Mouse (Mus musculus) heart, embryonic 11.5 days (tissue): ENCODE measurements around the gene Rcc2. TPM values are rescaled to one million over a fixed set of nuclear protein-coding genes. Genes with fewer than 3 reads are reported as not detected.

ENCODE experiments used
- ATAC-seq: fragments of 200-750 bp; cut with Nextera tagmentation; replicated peaks from 2 replicates; pipeline ENCODE4 v1.8.0; 2017; ENCODE audit warnings: moderate library complexity; ENCODE audit not compliant: insufficient number of reproducible peaks, low FRiP score, low TSS enrichment
- H3K27ac ChIP-seq: fragments of 300-500 bp; sonication (generic); 2 replicates; pipeline ENCODE4 v1.5.1; 2014; ENCODE audit warnings: mild to moderate bottlenecking, low read depth, low read length
- H3K27me3 ChIP-seq: fragments of 300-500 bp; sonication (generic); 2 replicates; pipeline ENCODE4 v1.6.1; 2014; ENCODE audit warnings: mild to moderate bottlenecking, low read length, mixed read lengths; ENCODE audit not compliant: control insufficient read depth, insufficient read depth
- H3K36me3 ChIP-seq: fragments of 300-500 bp; sonication (generic); 2 replicates; pipeline ENCODE4 v1.6.1; 2014; ENCODE audit warnings: mild to moderate bottlenecking, low read length, moderate library complexity, mixed read lengths; ENCODE audit not compliant: control insufficient read depth, insufficient read depth
- H3K4me1 ChIP-seq: fragments of 300-500 bp; sonication (generic); 2 replicates; pipeline ENCODE4 v1.6.1; 2014; ENCODE audit warnings: low read length; ENCODE audit not compliant: control insufficient read depth, insufficient read depth
- H3K4me2 ChIP-seq: fragments of 300-500 bp; sonication (generic); 2 replicates; pipeline ENCODE4 v1.6.1; 2014; ENCODE audit warnings: mild to moderate bottlenecking, moderate library complexity
- H3K4me3 ChIP-seq: fragments of 300-500 bp; sonication (generic); 2 replicates; pipeline ENCODE4 v1.5.1; 2014; ENCODE audit warnings: low read depth, low read length
- H3K9ac ChIP-seq: fragments of 300-500 bp; sonication (generic); 2 replicates; pipeline ENCODE4 v1.6.1; 2014; ENCODE audit warnings: mild to moderate bottlenecking, low read depth, low read length, moderate library complexity
- H3K9me3 ChIP-seq: fragments of 300-500 bp; sonication (generic); replicated peaks from 2 replicates; pipeline ENCODE4 v1.6.1; 2016; ENCODE audit warnings: low read length; ENCODE audit not compliant: control insufficient read depth
- WGBS: fragments of 180-500 bp; shearing (Covaris S2); extraction: QIAGEN DNeasy Blood & Tissue Kit; methylation state at CpG from one replicate; pipeline ENCODE4 v1.1.7; 2014; ENCODE audit not compliant: insufficient replicate concordance; 5-methylcytosine and 5-hydroxymethylcytosine counted together
- polyA plus RNA-seq: library from polyadenylated mRNA; unstranded; fragments of >200 nt; fragmentation: Nextera tagmentation; extraction: Ambion mirVana; gene quantifications from 2 replicates; pipeline ENCODE4 v1.2.1, GENCODE M21; 2014

Rcc2 gene
- polyA plus RNA-seq, 1 experiment from 2014 or later, result 24.6 TPM

GRCm38 (mm10) chr4:140662882-140663585, 37.3 kb upstream of the Rcc2 start:
- no peak overlapping the region for H3K4me3 ChIP-seq
- 0 out of 2 replicates have a peak overlapping the region, but pooled peaks have one; percentile 22 for H3K9ac ChIP-seq
- peaks cover 2% of the 10 kb centered on the region; the same call in 1 of the 2 replicates for H3K27me3 ChIP-seq
- no peaks in the 10 kb centered on the region for H3K9me3 ChIP-seq
- H3K27ac ChIP-seq, result no peak overlapping the region
- H3K4me2 ChIP-seq, result no peak overlapping the region
- no peak for ATAC-seq
- 21% methylated on average over 10 of the region's 10 CpGs for WGBS
- H3K36me3 ChIP-seq, result no peaks in the 10 kb centered on the region
- H3K4me1 ChIP-seq, result peaks cover 23% of the 10 kb centered on the region

DNA sequence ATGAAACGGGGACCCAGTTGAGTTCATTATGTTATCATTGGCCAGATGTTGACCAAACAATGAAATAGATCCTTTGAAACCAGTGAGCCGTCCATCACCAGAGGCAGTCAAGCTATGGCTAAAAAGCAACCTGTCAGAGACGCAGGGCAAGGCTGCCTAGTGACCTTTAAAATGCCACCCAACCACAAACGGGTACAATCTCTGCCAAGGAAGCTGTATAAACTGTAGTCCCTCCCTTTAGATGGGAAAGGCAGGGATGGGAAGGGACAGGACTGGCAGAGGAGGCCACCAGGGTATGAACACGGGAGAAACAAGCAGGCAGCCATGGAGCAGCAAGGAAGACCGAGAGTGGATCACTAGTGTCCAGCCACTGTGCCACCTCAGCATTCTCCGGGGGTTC, 35.3 kb upstream of the Rcc2 start:
- no peak overlapping the region for H3K4me3 ChIP-seq
- ATAC-seq, result no peak
- H3K36me3 ChIP-seq, result no peaks in the 10 kb centered on the region
- WGBS, result 60% methylated on average over 7 of the region's 7 CpGs
- H3K9ac ChIP-seq, result no peak overlapping the region
- H3K27me3 ChIP-seq, result peaks cover 2% of the 10 kb centered on the region; the same call in 1 of the 2 replicates
- H3K27ac ChIP-seq, result no peak overlapping the region
- peaks cover 18% of the 10 kb centered on the region for H3K4me1 ChIP-seq
- H3K4me2 ChIP-seq, result no peak overlapping the region
- no peaks in the 10 kb centered on the region for H3K9me3 ChIP-seq

DNA sequence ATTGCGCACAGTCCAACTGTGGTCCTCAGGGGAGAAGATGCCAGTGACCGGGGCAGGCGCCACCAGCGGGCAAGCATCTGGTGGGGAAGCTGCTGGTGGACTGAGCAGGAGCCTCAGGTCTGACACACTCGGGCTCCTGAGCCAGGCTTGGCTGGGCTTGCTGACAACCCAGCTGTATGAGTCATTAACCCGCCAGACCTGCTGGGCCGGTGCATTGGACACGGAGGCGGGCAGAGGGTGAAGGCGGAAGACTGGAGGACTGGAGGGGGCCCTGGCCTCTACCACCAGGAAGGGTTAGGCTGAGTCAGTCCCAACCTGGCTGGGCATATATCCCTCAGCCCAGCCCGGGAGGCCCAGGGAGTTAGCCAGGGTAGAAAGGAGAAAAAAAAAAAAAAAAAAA, 34.6 kb upstream of the Rcc2 start, which contains the start of gene Arhgef10l:
Arhgef10l (minus strand) TSS at position 253 of the 400 bp plus-strand sequence.
- Histone ChIP-seq H3K27ac (no peak within 1 kb of the TSS), H3K4me2 (no peak within 1 kb of the TSS), H3K4me3 (no peak within 1 kb of the TSS), H3K4me1 (peaks cover 18% of the 10 kb centered on the region), H3K36me3 (no peaks in the 10 kb centered on the region), H3K27me3 (peaks cover 4% of the 10 kb centered on the region; the same call in 1 of the 2 replicates), H3K9ac (no peak within 1 kb of the TSS), H3K9me3 (no peaks in the 10 kb centered on the region)
- WGBS, result 67% methylated on average over 11 of the region's 11 CpGs
- no peak; the same call in 1 of the 2 replicates for ATAC-seq

DNA sequence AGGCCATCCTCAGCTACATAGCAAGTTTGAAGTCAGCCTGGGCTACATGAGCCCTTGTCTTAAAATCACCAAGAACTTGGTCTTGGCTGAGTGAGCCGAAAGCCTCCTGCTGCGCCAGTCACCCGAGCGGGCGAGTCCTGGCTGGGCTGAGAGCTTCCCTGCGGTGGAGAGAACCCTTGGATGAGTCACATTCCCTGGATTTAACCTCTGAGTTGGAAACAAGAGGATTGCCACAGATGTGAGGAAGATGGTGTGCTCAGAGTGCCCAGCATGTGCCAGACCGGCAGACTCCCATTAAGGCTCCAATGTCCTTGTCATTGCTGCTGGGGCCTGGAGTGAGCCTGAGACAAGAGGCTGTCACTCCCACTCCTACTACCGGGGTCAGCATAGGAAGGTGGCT, 32.5 kb upstream of the Rcc2 start:
- H3K9ac ChIP-seq, result no peak overlapping the region
- no peak overlapping the region for H3K4me2 ChIP-seq
- no peak overlapping the region for H3K27ac ChIP-seq
- 70% methylated on average over 8 of the region's 8 CpGs for WGBS
- H3K9me3 ChIP-seq, result no peaks in the 10 kb centered on the region
- H3K4me1 ChIP-seq, result peaks cover 5% of the 10 kb centered on the region
- ATAC-seq, result no peak
- H3K27me3 ChIP-seq, result peaks cover 4% of the 10 kb centered on the region; the same call in 1 of the 2 replicates
- no peak overlapping the region for H3K4me3 ChIP-seq
- no peaks in the 10 kb centered on the region for H3K36me3 ChIP-seq

- 55% methylated on average over 12 of the region's 12 CpGs for WGBS
- 0 out of 2 replicates have a peak, but pooled peaks have one; percentile 41 for ATAC-seq
Measured at GRCm38 (mm10) chr4:140673527-140674264, 26.6 kb upstream of the Rcc2 start.

GRCm38 (mm10) chr4:140674345-140674926, 25.9 kb upstream of the Rcc2 start:
- no peaks in the 10 kb centered on the region for H3K36me3 ChIP-seq
- no peaks in the 10 kb centered on the region for H3K4me1 ChIP-seq
- 0 out of 2 replicates have a peak, but pooled peaks cover 2% of the 10 kb centered on the region for H3K27me3 ChIP-seq
- H3K9ac ChIP-seq, result no peak overlapping the region
- ATAC-seq, result no peak
- no peak overlapping the region for H3K4me2 ChIP-seq
- H3K4me3 ChIP-seq, result no peak overlapping the region
- 31% methylated on average over 12 of the region's 13 CpGs for WGBS
- H3K27ac ChIP-seq, result no peak overlapping the region
- H3K9me3 ChIP-seq, result no peaks in the 10 kb centered on the region

More at GRCm38 (mm10) chr4:140673527-140674264, 26.6 kb upstream of the Rcc2 start:
- Histone ChIP-seq H3K9ac (no peak overlapping the region), H3K4me2 (no peak overlapping the region), H3K36me3 (no peaks in the 10 kb centered on the region), H3K27me3 (0 out of 2 replicates have a peak, but pooled peaks cover 2% of the 10 kb centered on the region), H3K4me3 (no peak overlapping the region), H3K9me3 (no peaks in the 10 kb centered on the region), H3K4me1 (no peaks in the 10 kb centered on the region), H3K27ac (no peak overlapping the region)

DNA sequence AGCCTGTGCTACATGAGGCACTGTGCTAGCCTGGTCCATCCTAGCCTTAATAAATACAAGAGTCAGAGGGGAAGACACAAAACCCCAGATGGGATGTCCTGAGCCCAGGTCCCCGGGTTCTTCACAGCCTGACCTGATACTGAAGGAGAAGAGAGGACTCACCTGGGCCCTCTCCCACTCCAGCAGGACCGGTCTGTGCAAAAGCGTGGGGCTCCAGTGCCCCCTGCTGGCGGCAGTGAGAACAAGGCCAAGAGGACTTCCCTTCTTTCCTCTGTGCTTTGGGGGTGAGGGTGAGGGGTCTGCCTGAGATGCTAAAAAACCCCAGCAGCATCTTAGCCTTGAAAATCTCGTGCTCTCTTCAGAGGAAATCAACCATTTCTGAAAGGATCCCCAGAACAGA, 21.3 kb upstream of the Rcc2 start:
- no peak overlapping the region for H3K4me3 ChIP-seq
- H3K9me3 ChIP-seq, result no peaks in the 10 kb centered on the region
- peaks cover 6% of the 10 kb centered on the region for H3K4me1 ChIP-seq
- H3K36me3 ChIP-seq, result no peaks in the 10 kb centered on the region
- no peaks in the 10 kb centered on the region for H3K27me3 ChIP-seq
- 14% methylated on average over 5 of the region's 5 CpGs for WGBS
- no peak overlapping the region for H3K9ac ChIP-seq
- ATAC-seq, result no peak
- no peak overlapping the region for H3K4me2 ChIP-seq
- no peak overlapping the region for H3K27ac ChIP-seq

DNA sequence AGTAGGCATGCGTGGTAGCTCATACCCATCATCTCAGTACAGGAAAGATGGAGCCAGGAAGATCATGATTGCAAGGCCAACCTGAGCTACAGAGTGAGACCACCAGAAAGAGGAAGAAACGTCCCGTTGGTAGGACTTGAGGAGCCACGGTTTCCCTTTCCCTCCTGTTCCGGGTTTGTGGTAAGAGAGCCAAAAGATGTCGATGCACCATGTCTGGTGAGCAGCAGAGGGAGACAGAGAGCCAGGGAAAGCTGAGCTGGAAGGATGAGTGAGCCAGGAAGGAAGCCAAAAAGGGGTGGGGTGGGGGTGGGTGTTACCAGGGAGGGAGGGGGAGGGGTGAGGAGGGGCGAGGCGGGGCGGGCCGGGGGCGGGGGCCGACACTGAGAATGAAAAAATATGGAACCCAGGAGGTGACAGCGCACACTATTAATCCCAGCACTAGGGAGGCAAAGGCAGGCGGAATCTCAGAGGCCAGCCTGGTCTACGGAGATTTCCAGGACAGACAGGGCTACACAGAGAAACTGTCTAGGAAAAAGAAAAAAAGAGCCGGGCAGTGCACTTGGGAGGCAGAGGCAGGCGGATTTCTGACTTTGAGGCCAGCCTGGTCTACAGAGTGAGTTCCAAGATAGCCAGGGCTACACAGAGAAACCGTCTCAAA, 20.5 kb upstream of the Rcc2 start:
- 21% methylated on average over 18 of the region's 18 CpGs for WGBS
- Histone ChIP-seq H3K9me3 (no peaks in the 10 kb centered on the region), H3K4me1 (peaks cover 12% of the 10 kb centered on the region), H3K36me3 (no peaks in the 10 kb centered on the region), H3K4me2 (peak overlapping the region; percentile 44; the same call in 1 of the 2 replicates), H3K9ac (no peak overlapping the region), H3K4me3 (no peak overlapping the region), H3K27ac (no peak overlapping the region), H3K27me3 (no peaks in the 10 kb centered on the region)
- no peak for ATAC-seq
